Mouse (Mus musculus): Measurements from ENCODE around the gene Cyren. TPM values are rescaled to one million over a fixed set of nuclear protein-coding genes. Genes with fewer than 3 reads are reported as not detected.

Cyren gene
- total RNA-seq, 1 experiment, result 4.3 TPM

DNA sequence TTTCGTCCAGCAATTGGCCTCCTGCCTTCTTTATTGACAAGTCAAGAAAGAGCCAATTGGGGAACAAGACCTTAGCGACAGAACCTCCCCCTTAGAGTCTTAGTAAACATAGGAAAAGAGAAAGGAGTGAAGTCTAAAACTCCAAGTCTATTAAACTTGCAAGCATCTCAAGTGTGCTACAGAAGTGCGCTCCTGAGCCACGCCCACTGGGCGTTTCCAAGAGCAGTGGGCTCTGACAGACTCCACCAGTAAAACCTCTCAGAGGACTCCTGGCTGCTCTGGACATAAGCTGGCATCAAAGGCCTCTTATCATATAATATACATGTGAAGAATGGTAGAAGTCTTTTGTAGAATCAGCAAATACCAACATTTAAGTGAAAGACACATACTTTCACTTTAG is 25.6 kb upstream of the Cyren start:
- no peaks in the 10 kb centered on the region for H3K4me1 ChIP-seq (ENCODE audit: control insufficient read depth in 2 of 2, insufficient read depth in 2 of 2, low read length in 2 of 2, poor library complexity in 1 of 2)
- H3K4me3 ChIP-seq (ENCODE audit: insufficient read depth in 1 of 2, low read depth in 1 of 2, low read length in 2 of 2, poor library complexity in 1 of 2, severe bottlenecking in 1 of 2), result no peak overlapping the region
- peaks cover 27% of the 10 kb centered on the region for H3K36me3 ChIP-seq (ENCODE audit: control insufficient read depth, insufficient read depth, low read length, poor library complexity, severe bottlenecking)
- no peaks in the 10 kb centered on the region for H3K9me3 ChIP-seq (ENCODE audit: control insufficient read depth, insufficient read depth, low read depth, low read length)
- in situ Hi-C loops (cut with MboI; ENCODE audit: low sequenced_read_pairs in 2 of 2, unreplicated experiment in 2 of 2), result no loop called here
- TF ChIP-seq HCFC1 (IDR thresholded peaks at IDR 0.05; ENCODE audit: borderline replicate concordance, insufficient read depth, low read length), result no peak
- no peak for TF ChIP-seq MAFK (IDR thresholded peaks at IDR 0.05; ENCODE audit: insufficient read depth, low read depth, low read length)
- no peak for TF ChIP-seq ZNF384 (IDR thresholded peaks at IDR 0.05; ENCODE audit: low read depth, low read length)
- TF ChIP-seq ZC3H11A (IDR thresholded peaks at IDR 0.05; ENCODE audit: borderline replicate concordance, low read depth, low read length), result no peak
- no peak for TF ChIP-seq CHD2 (IDR thresholded peaks at IDR 0.05; ENCODE audit: low read depth, low read length)
- no peak overlapping the region for H3K27ac ChIP-seq (ENCODE audit: insufficient read depth, low read depth, low read length, poor library complexity, severe bottlenecking)
- H3K9ac ChIP-seq (ENCODE audit: insufficient read depth, low read depth, low read length, poor library complexity, severe bottlenecking), result no peak overlapping the region
- no peak for DNase-seq (ENCODE audit: low read depth, low spot score)

DNA sequence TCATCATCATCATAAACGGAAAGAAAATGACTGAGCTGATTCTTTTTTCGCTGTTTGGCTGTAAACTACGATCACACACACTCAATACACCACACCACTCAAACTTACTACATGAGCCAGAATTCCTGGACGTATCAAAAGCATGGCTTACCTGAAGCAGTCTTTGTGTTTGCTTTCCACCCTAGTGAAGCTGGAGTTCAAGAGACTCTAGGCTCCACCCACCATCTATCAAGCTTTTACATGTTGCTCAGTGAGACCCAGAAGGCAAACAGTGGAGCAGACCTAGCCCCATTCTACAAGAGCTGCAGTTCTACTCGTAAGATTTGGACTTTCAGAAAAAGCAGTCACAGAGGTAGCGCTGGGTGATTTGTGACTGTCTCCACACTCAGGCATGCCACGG is 24.7 kb upstream of the Cyren start:
- no peak for TF ChIP-seq MAFK (IDR thresholded peaks at IDR 0.05; ENCODE audit: insufficient read depth, low read depth, low read length)
- no peak for TF ChIP-seq CHD2 (IDR thresholded peaks at IDR 0.05; ENCODE audit: low read depth, low read length)
- no peak for TF ChIP-seq ZNF384 (IDR thresholded peaks at IDR 0.05; ENCODE audit: low read depth, low read length)
- TF ChIP-seq HCFC1 (IDR thresholded peaks at IDR 0.05; ENCODE audit: borderline replicate concordance, insufficient read depth, low read length), result no peak
- peaks cover 26% of the 10 kb centered on the region for H3K36me3 ChIP-seq (ENCODE audit: control insufficient read depth, insufficient read depth, low read length, poor library complexity, severe bottlenecking)
- H3K27ac ChIP-seq (ENCODE audit: insufficient read depth, low read depth, low read length, poor library complexity, severe bottlenecking), result no peak overlapping the region
- H3K9me3 ChIP-seq (ENCODE audit: control insufficient read depth, insufficient read depth, low read depth, low read length), result no peaks in the 10 kb centered on the region
- H3K9ac ChIP-seq (ENCODE audit: insufficient read depth, low read depth, low read length, poor library complexity, severe bottlenecking), result no peak overlapping the region
- no peak for DNase-seq (ENCODE audit: low read depth, low spot score)
- no peak overlapping the region for H3K4me3 ChIP-seq (ENCODE audit: insufficient read depth in 1 of 2, low read depth in 1 of 2, low read length in 2 of 2, poor library complexity in 1 of 2, severe bottlenecking in 1 of 2)
- in situ Hi-C loops (cut with MboI; ENCODE audit: low sequenced_read_pairs in 2 of 2, unreplicated experiment in 2 of 2), result no loop called here
- H3K4me1 ChIP-seq (ENCODE audit: control insufficient read depth in 2 of 2, insufficient read depth in 2 of 2, low read length in 2 of 2, poor library complexity in 1 of 2), result no peaks in the 10 kb centered on the region

DNA sequence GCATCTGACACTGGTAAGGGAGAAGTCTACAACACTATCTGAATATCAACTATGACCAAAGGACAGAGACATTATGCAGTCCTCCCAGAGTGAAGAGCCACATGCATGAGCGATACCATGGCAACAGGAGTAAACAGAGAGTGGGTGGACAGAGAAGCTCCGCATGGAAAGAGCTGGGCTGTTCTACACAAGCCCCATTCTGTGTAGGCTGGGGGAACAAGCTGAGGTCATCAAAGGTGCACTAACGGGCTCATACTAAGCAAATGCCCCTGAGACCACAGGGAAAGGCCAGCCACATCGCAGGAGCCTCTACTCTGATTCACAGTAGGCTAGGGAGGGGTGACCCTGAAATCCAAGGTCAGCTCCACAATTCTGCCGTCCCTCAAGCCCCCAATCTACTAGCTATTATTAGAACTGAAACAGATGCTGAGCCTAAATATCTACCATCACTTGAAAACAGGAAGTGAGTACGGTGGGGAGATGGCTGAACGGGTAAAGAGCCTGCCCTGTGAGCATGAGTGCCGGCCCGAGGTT is 24.1 kb upstream of the Cyren start:
- H3K27ac ChIP-seq (ENCODE audit: insufficient read depth, low read depth, low read length, poor library complexity, severe bottlenecking), result no peak overlapping the region
- no peak overlapping the region for H3K9ac ChIP-seq (ENCODE audit: insufficient read depth, low read depth, low read length, poor library complexity, severe bottlenecking)
- H3K4me1 ChIP-seq (ENCODE audit: control insufficient read depth in 2 of 2, insufficient read depth in 2 of 2, low read length in 2 of 2, poor library complexity in 1 of 2), result no peaks in the 10 kb centered on the region
- peaks cover 24% of the 10 kb centered on the region for H3K36me3 ChIP-seq (ENCODE audit: control insufficient read depth, insufficient read depth, low read length, poor library complexity, severe bottlenecking)
- H3K4me3 ChIP-seq (ENCODE audit: insufficient read depth in 1 of 2, low read depth in 1 of 2, low read length in 2 of 2, poor library complexity in 1 of 2, severe bottlenecking in 1 of 2), result no peak overlapping the region
- no peaks in the 10 kb centered on the region for H3K9me3 ChIP-seq (ENCODE audit: control insufficient read depth, insufficient read depth, low read depth, low read length)
- in situ Hi-C loops (cut with MboI; ENCODE audit: low sequenced_read_pairs in 2 of 2, unreplicated experiment in 2 of 2), result no loop called here
- DNase-seq (ENCODE audit: low read depth, low spot score), result no peak
- TF ChIP-seq ZNF384 (IDR thresholded peaks at IDR 0.05; ENCODE audit: low read depth, low read length), result no peak
- TF ChIP-seq HCFC1 (IDR thresholded peaks at IDR 0.05; ENCODE audit: borderline replicate concordance, insufficient read depth, low read length), result no peak
- TF ChIP-seq MAFK (IDR thresholded peaks at IDR 0.05; ENCODE audit: insufficient read depth, low read depth, low read length), result no peak
- TF ChIP-seq ZC3H11A (IDR thresholded peaks at IDR 0.05; ENCODE audit: borderline replicate concordance, low read depth, low read length), result no peak
- TF ChIP-seq CHD2 (IDR thresholded peaks at IDR 0.05; ENCODE audit: low read depth, low read length), result no peak

GRCm38 (mm10) chr6:34900990-34901389 is 23.1 kb upstream of the Cyren start:
- in situ Hi-C loops (cut with MboI; ENCODE audit: low sequenced_read_pairs in 2 of 2, unreplicated experiment in 2 of 2), result no loop called here
- Histone ChIP-seq H3K27ac (ENCODE audit: insufficient read depth, low read depth, low read length, poor library complexity, severe bottlenecking) (no peak overlapping the region), H3K9ac (ENCODE audit: insufficient read depth, low read depth, low read length, poor library complexity, severe bottlenecking) (no peak overlapping the region), H3K4me3 (ENCODE audit: insufficient read depth in 1 of 2, low read depth in 1 of 2, low read length in 2 of 2, poor library complexity in 1 of 2, severe bottlenecking in 1 of 2) (no peak overlapping the region), H3K36me3 (ENCODE audit: control insufficient read depth, insufficient read depth, low read length, poor library complexity, severe bottlenecking) (peaks cover 24% of the 10 kb centered on the region), H3K9me3 (ENCODE audit: control insufficient read depth, insufficient read depth, low read depth, low read length) (no peaks in the 10 kb centered on the region), H3K4me1 (ENCODE audit: control insufficient read depth in 2 of 2, insufficient read depth in 2 of 2, low read length in 2 of 2, poor library complexity in 1 of 2) (no peaks in the 10 kb centered on the region; a peak in 2 of 4 replicates)
- DNase-seq (ENCODE audit: low read depth, low spot score), result no peak
- TF ChIP-seq ZC3H11A (IDR thresholded peaks at IDR 0.05; ENCODE audit: borderline replicate concordance, low read depth, low read length) (no peak), HCFC1 (IDR thresholded peaks at IDR 0.05; ENCODE audit: borderline replicate concordance, insufficient read depth, low read length) (no peak), CHD2 (IDR thresholded peaks at IDR 0.05; ENCODE audit: low read depth, low read length) (no peak), MAFK (IDR thresholded peaks at IDR 0.05; ENCODE audit: insufficient read depth, low read depth, low read length) (no peak), ZNF384 (IDR thresholded peaks at IDR 0.05; ENCODE audit: low read depth, low read length) (no peak)

DNA sequence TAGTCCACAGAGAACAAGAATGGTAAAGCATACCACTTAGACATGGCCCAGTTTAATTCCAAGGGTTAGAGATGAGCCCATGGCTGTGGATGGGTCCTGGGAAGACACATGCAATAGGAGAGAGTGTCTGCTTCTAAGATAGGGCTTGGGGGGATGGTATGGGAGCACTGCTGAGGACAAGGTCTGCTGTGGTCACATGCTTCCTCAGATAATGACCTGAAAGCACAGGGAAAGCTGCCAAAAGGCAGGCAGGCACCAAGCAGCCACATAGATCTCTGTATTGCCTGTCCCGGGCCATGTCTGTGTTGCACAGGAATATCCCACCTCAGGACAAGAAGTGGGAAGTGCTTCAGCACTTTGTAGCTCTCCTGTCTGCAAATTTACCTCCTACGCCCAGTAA is 21.3 kb upstream of the Cyren start:
- peaks cover 22% of the 10 kb centered on the region; the same call in 1 of the 2 replicates for H3K36me3 ChIP-seq (ENCODE audit: control insufficient read depth, insufficient read depth, low read length, poor library complexity, severe bottlenecking)
- H3K4me3 ChIP-seq (ENCODE audit: insufficient read depth in 1 of 2, low read depth in 1 of 2, low read length in 2 of 2, poor library complexity in 1 of 2, severe bottlenecking in 1 of 2), result no peak overlapping the region
- no peak for DNase-seq (ENCODE audit: low read depth, low spot score)
- TF ChIP-seq ZC3H11A (IDR thresholded peaks at IDR 0.05; ENCODE audit: borderline replicate concordance, low read depth, low read length) (no peak), ZNF384 (IDR thresholded peaks at IDR 0.05; ENCODE audit: low read depth, low read length) (no peak), HCFC1 (IDR thresholded peaks at IDR 0.05; ENCODE audit: borderline replicate concordance, insufficient read depth, low read length) (no peak), CHD2 (IDR thresholded peaks at IDR 0.05; ENCODE audit: low read depth, low read length) (no peak), MAFK (IDR thresholded peaks at IDR 0.05; ENCODE audit: insufficient read depth, low read depth, low read length) (no peak)
- no peaks in the 10 kb centered on the region; a peak in 2 of 4 replicates for H3K4me1 ChIP-seq (ENCODE audit: control insufficient read depth in 2 of 2, insufficient read depth in 2 of 2, low read length in 2 of 2, poor library complexity in 1 of 2)
- no peaks in the 10 kb centered on the region for H3K9me3 ChIP-seq (ENCODE audit: control insufficient read depth, insufficient read depth, low read depth, low read length)
- H3K9ac ChIP-seq (ENCODE audit: insufficient read depth, low read depth, low read length, poor library complexity, severe bottlenecking), result no peak overlapping the region
- H3K27ac ChIP-seq (ENCODE audit: insufficient read depth, low read depth, low read length, poor library complexity, severe bottlenecking), result no peak overlapping the region
- in situ Hi-C loops (cut with MboI; ENCODE audit: low sequenced_read_pairs in 2 of 2, unreplicated experiment in 2 of 2), result no loop called here

All from ES-E14 (cell line).